Mouse (Mus musculus) stomach, postnatal 0 days (tissue): Measurements from ENCODE around the gene Tsen54.

Source experiments
- CTCF ChIP-seq: IDR thresholded peaks from 2 replicates; pipeline ENCODE4 v1.5.1; 2016; ENCODE audit warnings: antibody characterized with exemption, low read depth, mild to moderate bottlenecking, moderate library complexity
- EP300 ChIP-seq: optimal IDR thresholded peaks from 2 replicates; pipeline ENCODE3; 2016; ENCODE audit warnings: antibody characterized with exemption

DNA sequence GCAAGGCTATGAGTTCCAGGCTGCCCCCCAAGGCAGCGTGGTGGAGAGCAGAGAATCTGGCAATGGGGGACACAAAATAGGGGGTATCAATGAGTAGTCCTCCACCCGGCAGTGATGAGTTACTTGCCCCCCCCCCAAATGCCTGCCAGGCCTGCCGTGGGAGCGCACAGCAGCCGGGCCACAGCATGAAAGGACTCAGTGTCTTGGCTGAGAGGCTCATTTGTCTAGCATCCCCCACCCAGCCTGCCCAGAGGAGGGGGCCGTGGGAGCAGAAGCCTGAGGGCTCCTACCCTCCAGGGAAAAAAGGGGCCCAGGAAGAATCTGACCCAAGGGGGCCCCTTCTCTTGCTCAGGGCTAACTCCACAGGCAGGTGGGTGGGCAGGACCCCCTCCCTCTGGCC is 7.2 kb upstream of the Tsen54 start:
- no peak for TF ChIP-seq CTCF
- TF ChIP-seq EP300: no peak
